Mouse (Mus musculus): ENCODE data around the gene Plekhg3.

Plekhg3 gene

GRCm38 (mm10) chr12:76619847-76620246 is 89.2 kb downstream of the Plekhg3 start:
- no peak for DNase-seq (ENCODE audit: low spot score in 2 of 2)

- DNase-seq (ENCODE audit: low spot score in 2 of 2), result no peak
Measured at GRCm38 (mm10) chr12:76623374-76623773, 92.7 kb downstream of the Plekhg3 start.
